Mouse (Mus musculus) erythroblast, embryonic 14.5 days (primary cell): Measurements from ENCODE around the gene Tubg1.

Experiments used
- GATA1 ChIP-seq: IDR thresholded peaks from 2 replicates; pipeline ENCODE4 v1.6.1; 2012; ENCODE audit warnings: low read length, inconsistent platforms, mixed read lengths
- TAL1 ChIP-seq: IDR thresholded peaks from 3 replicates; pipeline ENCODE4 v1.6.1; 2012; ENCODE audit warnings: low read length, inconsistent platforms, mixed read lengths

- TF ChIP-seq TAL1: no peak
- no peak for TF ChIP-seq GATA1
Observed at GRCm38 (mm10) chr11:101151063-101151462, 31.3 kb downstream of the Tubg1 start.
